Mouse (Mus musculus): Measurements from ENCODE around the gene Pgs1.

DNA sequence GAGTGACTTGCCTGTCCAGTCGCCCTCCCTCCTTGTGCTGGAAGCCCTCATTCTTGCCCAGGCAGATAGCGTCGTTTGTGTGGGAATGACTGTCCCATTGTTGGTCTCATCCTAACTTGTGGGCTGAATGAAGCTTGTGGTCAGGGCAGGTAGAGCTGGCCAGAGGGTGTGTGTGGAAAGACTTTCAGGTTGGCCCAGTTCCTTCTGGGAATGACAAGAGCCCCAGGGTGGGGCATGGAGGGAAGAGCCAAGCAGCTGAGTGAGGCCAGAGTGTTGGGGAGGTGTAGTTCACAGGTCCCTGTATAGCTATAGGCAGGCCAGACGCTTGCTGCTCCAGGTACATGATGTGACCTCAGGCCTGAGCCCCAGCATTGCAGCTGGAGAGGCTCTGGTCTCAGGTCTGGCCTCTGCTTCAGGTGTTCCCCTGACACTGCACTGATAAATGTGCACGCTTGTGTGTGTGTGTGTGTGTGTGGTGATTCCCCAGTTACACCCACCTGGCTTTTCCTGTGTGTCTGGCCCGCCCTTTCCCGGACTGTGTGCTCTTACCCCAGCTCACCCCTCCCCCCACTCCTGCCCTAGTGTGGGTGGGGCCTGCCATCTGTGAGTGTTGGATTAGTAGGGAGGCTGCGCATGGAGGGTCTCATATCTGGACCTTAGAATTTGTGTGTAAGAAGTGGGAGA, 21.5 kb downstream of the Pgs1 start:
- no peak for TF ChIP-seq POLR2A (IDR thresholded peaks at IDR 0.05; ENCODE audit: low read depth, low read length)
- no peak for TF ChIP-seq CTCF (IDR thresholded peaks at IDR 0.05; ENCODE audit: extremely low read depth, insufficient read depth, insufficient read length, insufficient replicate concordance)

Measured in spleen, adult 2 months (tissue).